Mouse (Mus musculus) gastrocnemius, adult 8-10 months (tissue): Measurements from ENCODE around the gene Apon. TPM values are rescaled to one million over a fixed set of nuclear protein-coding genes. Genes with fewer than 3 reads are reported as not detected.
"Not testable (repeated sequence)": the region's sequence is repeated elsewhere in the genome, so short reads cannot be mapped to it uniquely, and the experiment has no call there.

Experiments used
- DNase-seq, 2 experiments: peaks; one replicate each; pipeline ENCODE4 v3.0.0; 2022; ENCODE audit warnings: low spot score in 2 of 2
- total RNA-seq, 4 experiments: library from RNA; stranded (reverse); gene quantifications; 2 replicates each; pipeline ENCODE4 v1.2.4; 2022

The Apon gene
- total RNA-seq, 4 experiments from 2014 or later: 0.21 TPM; not detected in 3

GRCm38 (mm10) chr10:128232420-128232985, 21.4 kb upstream of the Apon start:
- no peak for DNase-seq

GRCm38 (mm10) chr10:128236321-128236720, 17.6 kb upstream of the Apon start:
- no peak for DNase-seq

- DNase-seq: peak in 1 of 2 experiments; percentile 19
Measured at GRCm38 (mm10) chr10:128237807-128238480, 16.0 kb upstream of the Apon start.

- no peak for DNase-seq
Measured at GRCm38 (mm10) chr10:128239140-128239539, 14.8 kb upstream of the Apon start.

GRCm38 (mm10) chr10:128240131-128240530, 13.8 kb upstream of the Apon start:
- DNase-seq: no peak

- no peak for DNase-seq
Measured at GRCm38 (mm10) chr10:128243252-128243651, 10.6 kb upstream of the Apon start.

GRCm38 (mm10) chr10:128244121-128244520, 9.8 kb upstream of the Apon start:
- no peak for DNase-seq

GRCm38 (mm10) chr10:128247020-128247732, 6.7 kb upstream of the Apon start:
- DNase-seq: peak; percentile 30 to 40

- no peak for DNase-seq
Measured at GRCm38 (mm10) chr10:128250565-128250964, 3.3 kb upstream of the Apon start.

GRCm38 (mm10) chr10:128255925-128256324, 2.0 kb downstream of the Apon start:
- DNase-seq: no peak

GRCm38 (mm10) chr10:128256328-128256727, 2.4 kb downstream of the Apon start:
- no peak for DNase-seq

GRCm38 (mm10) chr10:128258953-128259352, 5.1 kb downstream of the Apon start:
- no peak for DNase-seq

GRCm38 (mm10) chr10:128259946-128260345, 6.0 kb downstream of the Apon start:
- no peak for DNase-seq

- DNase-seq: not testable (repeated sequence)
Measured at GRCm38 (mm10) chr10:128260376-128260775, 6.5 kb downstream of the Apon start.

- DNase-seq: no peak
Measured at GRCm38 (mm10) chr10:128262300-128262699, 8.4 kb downstream of the Apon start.

- DNase-seq: no peak
Measured at GRCm38 (mm10) chr10:128263393-128264310, 9.8 kb downstream of the Apon start.

- no peak for DNase-seq
Measured at GRCm38 (mm10) chr10:128268371-128268770, 14.5 kb downstream of the Apon start, which contains the start of gene Apof. Apof (plus strand) TSS chr10:128268671.

GRCm38 (mm10) chr10:128269206-128269910, 15.5 kb downstream of the Apon start:
- no peak for DNase-seq

- peak; percentile 95 to 97 for DNase-seq
Measured at GRCm38 (mm10) chr10:128270287-128270841, 16.5 kb downstream of the Apon start, which contains the start of gene Stat2. Stat2 (plus strand) TSS chr10:128270559.

GRCm38 (mm10) chr10:128270866-128271265, 17.0 kb downstream of the Apon start:
- DNase-seq: no peak
